Mouse (Mus musculus) olfactory bulb, adult 2 months (tissue): ENCODE data around the gene Ap3d1. TPM values are rescaled to one million over a fixed set of nuclear protein-coding genes. Genes with fewer than 3 reads are reported as not detected.

ENCODE experiments used
- H3K27ac ChIP-seq: fragments of 200-500 bp; 2 replicates; pipeline ENCODE4 v1.5.1; 2012; ENCODE audit warnings: low read depth, low read length; ENCODE audit not compliant: insufficient read depth
- H3K4me1 ChIP-seq: fragments of 200-500 bp; 2 replicates; pipeline ENCODE4 v1.6.1; 2012; ENCODE audit warnings: low read length; ENCODE audit not compliant: control insufficient read depth, insufficient read depth
- H3K4me3 ChIP-seq: fragments of 200-500 bp; 2 replicates; pipeline ENCODE4 v1.5.1; 2012; ENCODE audit warnings: mild to moderate bottlenecking, low read depth, low read length, moderate library complexity; ENCODE audit not compliant: insufficient read depth
- CTCF ChIP-seq: fragments of 200-500 bp; IDR thresholded peaks from 2 replicates; pipeline ENCODE4 v1.5.1; 2012; ENCODE audit warnings: low read depth, mild to moderate bottlenecking, low read length, moderate library complexity; ENCODE audit not compliant: insufficient read depth
- POLR2A ChIP-seq: fragments of 200-500 bp; IDR thresholded peaks from 2 replicates; pipeline ENCODE4 v1.6.1; 2012; ENCODE audit warnings: mild to moderate bottlenecking, low read depth, low read length, moderate library complexity; ENCODE audit not compliant: insufficient read depth
- WGBS: fragments of 180-500 bp; shearing (Covaris S2); methylation state at CpG from one replicate; pipeline ENCODE4 v1.1.7; 2018; 5-methylcytosine and 5-hydroxymethylcytosine counted together
- polyA plus RNA-seq: library from polyadenylated mRNA; stranded (reverse); fragments of >200 nt; gene quantifications from 2 replicates; pipeline ENCODE4 v1.2.4, GENCODE M21; 2012; ENCODE audit warnings: low replicate concordance; ENCODE audit not compliant: missing spikeins, insufficient read depth, insufficient read length

Ap3d1 gene
- polyA plus RNA-seq, 1 experiment: 105 TPM

- TF ChIP-seq POLR2A: 0 out of 2 replicates have a peak, but pooled peaks have one; percentile 26
- no peak for TF ChIP-seq CTCF
- Histone ChIP-seq H3K4me1 (peaks cover 7% of the 10 kb centered on the region), H3K4me3 (peak within 1 kb of the TSS; percentile 71), H3K27ac (0 out of 2 replicates have a peak within 1 kb of the TSS, but pooled peaks have one; percentile 13)
- under 1% methylated on average over 59 of the region's 59 CpGs for WGBS
Observed at GRCm38 (mm10) chr10:80701721-80702535, 40.1 kb downstream of the Ap3d1 start, which contains the start of the genes Mob3a and Izumo4. Gene Mob3a (minus strand): TSS chr10:80701977. Gene Izumo4 (plus strand): TSS chr10:80702184.

- no peak overlapping the region for H3K27ac ChIP-seq
- WGBS: 45% methylated on average over 4 of the region's 4 CpGs
- H3K4me1 ChIP-seq: peaks cover 12% of the 10 kb centered on the region
- H3K4me3 ChIP-seq: no peak overlapping the region
- TF ChIP-seq POLR2A (no peak), CTCF (no peak)
Observed at GRCm38 (mm10) chr10:80700732-80701131, 41.3 kb downstream of the Ap3d1 start.

GRCm38 (mm10) chr10:80700038-80700504, 42.0 kb downstream of the Ap3d1 start:
- no peak overlapping the region for H3K27ac ChIP-seq
- WGBS: 91% methylated on average over 7 of the region's 7 CpGs
- H3K4me1 ChIP-seq: peaks cover 15% of the 10 kb centered on the region
- TF ChIP-seq POLR2A (no peak), CTCF (no peak)
- no peak overlapping the region for H3K4me3 ChIP-seq

GRCm38 (mm10) chr10:80698605-80699004, 43.5 kb downstream of the Ap3d1 start:
- Histone ChIP-seq H3K4me1 (peaks cover 16% of the 10 kb centered on the region), H3K27ac (no peak overlapping the region), H3K4me3 (no peak overlapping the region)
- WGBS: 90% methylated on average over 9 of the region's 9 CpGs
- no peak for TF ChIP-seq CTCF
- TF ChIP-seq POLR2A: no peak

- no peak overlapping the region for H3K27ac ChIP-seq
- TF ChIP-seq CTCF (no peak), POLR2A (no peak)
- peaks cover 15% of the 10 kb centered on the region for H3K4me1 ChIP-seq
- no peak overlapping the region for H3K4me3 ChIP-seq
- 82% methylated on average over 9 of the region's 9 CpGs for WGBS
Observed at GRCm38 (mm10) chr10:80697812-80698211, 44.3 kb downstream of the Ap3d1 start.

- peaks cover 12% of the 10 kb centered on the region for H3K4me1 ChIP-seq
- WGBS: 93% methylated on average over 8 of the region's 8 CpGs
- H3K4me3 ChIP-seq: no peak overlapping the region
- TF ChIP-seq POLR2A (no peak), CTCF (no peak)
- H3K27ac ChIP-seq: no peak overlapping the region
Observed at GRCm38 (mm10) chr10:80697393-80697787, 44.7 kb downstream of the Ap3d1 start.

- Histone ChIP-seq H3K27ac (0 out of 2 replicates have a peak overlapping the region, but pooled peaks have one; percentile 10), H3K4me1 (peaks cover 12% of the 10 kb centered on the region), H3K4me3 (no peak overlapping the region)
- WGBS: 75% methylated on average over 12 of the region's 12 CpGs
- TF ChIP-seq POLR2A (no peak), CTCF (no peak)
Observed at GRCm38 (mm10) chr10:80696502-80697392, 45.3 kb downstream of the Ap3d1 start.

GRCm38 (mm10) chr10:80695801-80696501, 46.1 kb downstream of the Ap3d1 start:
- Histone ChIP-seq H3K4me1 (peaks cover 12% of the 10 kb centered on the region), H3K27ac (peak overlapping the region; percentile 10; the same call in 1 of the 2 replicates), H3K4me3 (no peak overlapping the region)
- 76% methylated on average over 10 of the region's 10 CpGs for WGBS
- TF ChIP-seq POLR2A (no peak), CTCF (no peak)
